Mouse (Mus musculus) natural killer cell, adult 2 months (primary cell): Measurements from ENCODE around the gene Ksr1.

Experiments
- DNase-seq, 2 experiments: peaks; one replicate each; pipeline ENCODE4 v3.0.0; 2022; ENCODE audit warnings: low spot score in 2 of 2

Gene Ksr1

GRCm38 (mm10) chr11:79044798-79045197 is 101.4 kb downstream of the Ksr1 start:
- no peak for DNase-seq

GRCm38 (mm10) chr11:79041908-79042430 is 104.2 kb downstream of the Ksr1 start:
- peak; percentile 67 to 83 for DNase-seq

GRCm38 (mm10) chr11:79039488-79039887 is 106.7 kb downstream of the Ksr1 start:
- no peak for DNase-seq

- no peak for DNase-seq
These were observed 108.7 kb downstream of the Ksr1 start for GRCm38 (mm10) chr11:79037555-79037954.

- no peak for DNase-seq
These were observed 109.9 kb downstream of the Ksr1 start for GRCm38 (mm10) chr11:79036324-79036723.

GRCm38 (mm10) chr11:79033636-79034035 is 112.6 kb downstream of the Ksr1 start:
- DNase-seq = peak; percentile 62 to 80

- DNase-seq = no peak
These were observed 113.2 kb downstream of the Ksr1 start for GRCm38 (mm10) chr11:79033021-79033420.

GRCm38 (mm10) chr11:79031452-79031746 is 114.8 kb downstream of the Ksr1 start:
- no peak for DNase-seq

- peak; percentile 80 to 81 for DNase-seq
These were observed 115.4 kb downstream of the Ksr1 start for GRCm38 (mm10) chr11:79030570-79031451.

GRCm38 (mm10) chr11:79023751-79024150 is 122.5 kb downstream of the Ksr1 start:
- DNase-seq = no peak

GRCm38 (mm10) chr11:79023342-79023741 is 122.9 kb downstream of the Ksr1 start:
- DNase-seq = peak; percentile 68 to 76

- DNase-seq = no peak
These were observed 123.4 kb downstream of the Ksr1 start for GRCm38 (mm10) chr11:79022836-79023235.

GRCm38 (mm10) chr11:79020535-79021045 is 125.6 kb downstream of the Ksr1 start:
- DNase-seq = no peak

- DNase-seq = peak; percentile 40 to 61
These were observed 126.2 kb downstream of the Ksr1 start for GRCm38 (mm10) chr11:79019839-79020534.

GRCm38 (mm10) chr11:79018954-79019704 is 127.1 kb downstream of the Ksr1 start:
- peak; percentile 70 to 78 for DNase-seq

GRCm38 (mm10) chr11:79017161-79017606 is 129.0 kb downstream of the Ksr1 start:
- DNase-seq = peak in 1 of 2 experiments; percentile 56

- DNase-seq = no peak
These were observed 130.0 kb downstream of the Ksr1 start for GRCm38 (mm10) chr11:79016236-79016635.

- DNase-seq = no peak
These were observed 130.5 kb downstream of the Ksr1 start for GRCm38 (mm10) chr11:79015660-79016215.

GRCm38 (mm10) chr11:79014602-79015325 is 131.4 kb downstream of the Ksr1 start:
- no peak for DNase-seq

GRCm38 (mm10) chr11:79013806-79014205 is 132.4 kb downstream of the Ksr1 start:
- DNase-seq = no peak

- no peak for DNase-seq
These were observed 133.2 kb downstream of the Ksr1 start for GRCm38 (mm10) chr11:79013056-79013455.
